Mouse (Mus musculus) lung, postnatal 25 days (tissue): ENCODE data around the gene Ssr1.

ENCODE experiments used
- DNase-seq: peaks from one replicate; pipeline ENCODE4 v3.0.0; 2022; ENCODE audit warnings: low spot score

The Ssr1 gene

GRCm38 (mm10) chr13:37980346-37980745, 13.7 kb downstream of the Ssr1 start:
- DNase-seq = no peak

- no peak for DNase-seq
Observed at GRCm38 (mm10) chr13:37979506-37979905, 14.5 kb downstream of the Ssr1 start.

DNA sequence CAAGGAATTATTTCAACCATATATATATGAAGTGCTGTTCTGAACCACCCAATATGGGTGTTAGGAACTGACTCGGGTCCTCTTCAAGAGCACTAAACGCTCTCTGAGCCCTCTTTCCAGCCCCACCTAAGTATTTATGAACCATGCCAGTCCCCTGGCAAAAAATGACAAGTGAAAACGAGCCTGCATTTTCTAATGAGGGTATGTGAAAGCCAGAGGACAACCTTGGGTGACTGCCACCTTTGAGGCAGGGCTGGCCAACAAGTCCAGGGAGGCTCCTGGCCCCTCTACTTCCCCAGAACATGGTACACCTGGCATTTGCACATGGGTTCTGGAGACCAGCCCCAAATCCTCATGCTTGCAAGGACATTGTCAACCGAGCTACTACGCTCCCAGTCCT, 19.3 kb downstream of the Ssr1 start:
- DNase-seq = no peak

- no peak for DNase-seq
Observed at GRCm38 (mm10) chr13:37974036-37974435, 20.0 kb downstream of the Ssr1 start.

DNA sequence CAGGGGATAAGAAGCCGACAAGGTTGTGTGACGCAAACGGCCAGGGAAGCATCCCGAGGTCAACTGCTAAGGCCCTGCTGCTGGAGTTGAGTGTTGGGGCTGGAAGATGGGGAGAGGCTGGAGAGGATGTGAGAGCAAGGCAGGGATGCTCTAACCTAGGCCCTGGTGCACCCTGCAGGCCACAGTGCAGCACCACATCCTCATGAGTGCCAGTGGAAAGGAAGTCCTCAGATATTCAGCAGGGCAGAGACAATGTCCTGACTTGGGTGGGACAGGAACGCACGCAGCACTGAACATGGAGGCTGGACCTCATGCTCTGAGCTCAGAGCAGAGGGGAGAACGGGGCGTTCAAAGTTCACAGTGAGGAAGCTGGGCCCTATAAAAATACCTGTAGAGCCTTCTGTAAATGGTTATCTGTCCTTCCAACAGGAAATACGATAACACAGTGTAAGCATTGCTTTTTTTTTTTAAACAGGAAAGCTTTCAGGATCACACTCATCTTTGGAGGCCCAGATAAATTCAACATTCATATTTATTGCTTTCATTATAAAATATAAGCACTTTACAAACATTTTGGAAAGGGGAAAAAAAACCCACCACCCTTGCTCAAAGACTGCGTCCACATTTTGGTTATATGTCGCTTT, 23.0 kb downstream of the Ssr1 start:
- DNase-seq = no peak

DNA sequence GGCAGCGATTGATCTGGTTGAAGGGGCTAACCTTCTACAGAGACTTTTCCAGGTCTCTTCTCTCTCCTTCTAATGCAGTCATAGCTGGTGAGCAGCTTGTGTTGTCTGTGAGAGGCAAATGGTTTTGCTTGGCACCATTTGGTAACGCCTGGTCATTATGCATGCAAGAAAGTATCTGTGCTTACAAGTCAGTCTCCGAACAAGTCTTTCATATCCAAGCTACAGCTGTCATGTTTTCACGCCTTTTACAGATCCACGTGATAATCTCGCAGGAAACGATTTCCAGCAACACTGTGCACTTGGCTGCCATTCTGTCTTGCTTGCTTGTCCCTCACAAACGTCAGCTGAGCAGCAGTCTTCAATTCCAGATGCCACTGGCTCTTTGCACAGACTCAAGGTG, 24.0 kb downstream of the Ssr1 start:
- DNase-seq = no peak

DNA sequence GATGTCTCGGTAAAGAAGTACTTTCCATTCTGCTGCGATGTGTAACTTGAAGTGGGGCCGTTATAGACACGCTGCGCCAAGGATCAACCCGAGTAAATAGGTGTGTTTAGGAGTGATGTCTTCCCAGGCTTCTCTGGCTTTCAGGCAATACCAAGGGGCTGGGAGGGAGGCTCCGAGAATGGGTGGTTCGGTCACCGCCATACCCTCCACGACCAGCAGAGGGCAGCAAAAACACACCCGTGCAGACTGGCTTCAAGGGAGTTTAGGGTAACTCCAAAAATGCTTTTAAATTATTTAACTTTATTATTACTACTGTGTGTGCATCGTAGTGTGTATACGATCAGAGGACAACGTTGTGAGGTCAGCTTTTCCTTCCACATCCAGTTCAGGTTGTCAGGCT, 24.7 kb downstream of the Ssr1 start:
- DNase-seq = peak; percentile 87

GRCm38 (mm10) chr13:37967565-37967964, 26.5 kb downstream of the Ssr1 start:
- DNase-seq = peak; percentile 27

DNA sequence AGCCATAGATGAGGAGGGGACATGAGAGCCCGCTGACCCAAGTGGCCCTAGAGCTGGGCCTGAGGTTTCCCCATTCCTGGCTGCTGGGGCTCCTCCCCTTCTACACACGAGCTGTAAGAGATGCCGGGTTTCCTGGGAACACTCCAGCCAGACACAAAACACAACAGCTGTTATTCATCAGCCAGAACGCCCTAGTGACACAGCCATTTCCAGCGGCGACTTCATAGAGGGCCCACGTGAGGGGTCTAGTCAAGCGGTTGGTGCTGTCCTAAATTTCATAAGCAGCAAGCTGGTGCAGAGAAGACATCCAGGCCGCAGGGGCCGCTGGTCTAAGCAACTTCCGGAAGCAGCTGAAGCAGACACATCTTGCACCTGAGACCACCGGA, 27.0 kb downstream of the Ssr1 start:
- DNase-seq = peak; percentile 66

- DNase-seq = no peak
Observed at GRCm38 (mm10) chr13:37966256-37967051, 27.6 kb downstream of the Ssr1 start.

- DNase-seq = no peak
Observed at GRCm38 (mm10) chr13:37965126-37965914, 28.7 kb downstream of the Ssr1 start.

GRCm38 (mm10) chr13:37964128-37965087, 29.6 kb downstream of the Ssr1 start:
- no peak for DNase-seq

- peak; percentile 82 for DNase-seq
Observed at GRCm38 (mm10) chr13:37963354-37964007, 30.5 kb downstream of the Ssr1 start.

DNA sequence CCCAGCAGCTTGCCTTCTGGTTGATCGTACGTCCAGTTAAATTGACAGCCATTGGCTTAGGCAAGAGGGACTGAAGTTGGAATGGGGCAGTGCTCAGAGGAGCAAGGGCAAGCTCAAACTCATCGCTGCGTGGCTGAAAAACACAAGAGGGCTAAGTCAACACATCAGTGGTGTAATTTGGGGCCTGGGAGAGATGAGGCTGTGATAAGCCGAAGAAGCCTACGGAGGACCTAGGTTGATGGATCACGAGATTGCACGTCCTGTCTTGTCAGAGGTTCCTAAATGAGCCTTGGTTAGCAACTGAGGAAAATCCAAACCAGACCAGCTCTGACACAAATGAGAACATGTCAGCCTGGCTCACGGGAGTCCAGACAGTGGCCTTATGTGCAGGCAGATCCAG, 31.5 kb downstream of the Ssr1 start:
- no peak for DNase-seq

GRCm38 (mm10) chr13:37959936-37960335, 34.1 kb downstream of the Ssr1 start:
- no peak for DNase-seq

- DNase-seq = no peak
Observed at GRCm38 (mm10) chr13:37959239-37959907, 34.6 kb downstream of the Ssr1 start.

DNA sequence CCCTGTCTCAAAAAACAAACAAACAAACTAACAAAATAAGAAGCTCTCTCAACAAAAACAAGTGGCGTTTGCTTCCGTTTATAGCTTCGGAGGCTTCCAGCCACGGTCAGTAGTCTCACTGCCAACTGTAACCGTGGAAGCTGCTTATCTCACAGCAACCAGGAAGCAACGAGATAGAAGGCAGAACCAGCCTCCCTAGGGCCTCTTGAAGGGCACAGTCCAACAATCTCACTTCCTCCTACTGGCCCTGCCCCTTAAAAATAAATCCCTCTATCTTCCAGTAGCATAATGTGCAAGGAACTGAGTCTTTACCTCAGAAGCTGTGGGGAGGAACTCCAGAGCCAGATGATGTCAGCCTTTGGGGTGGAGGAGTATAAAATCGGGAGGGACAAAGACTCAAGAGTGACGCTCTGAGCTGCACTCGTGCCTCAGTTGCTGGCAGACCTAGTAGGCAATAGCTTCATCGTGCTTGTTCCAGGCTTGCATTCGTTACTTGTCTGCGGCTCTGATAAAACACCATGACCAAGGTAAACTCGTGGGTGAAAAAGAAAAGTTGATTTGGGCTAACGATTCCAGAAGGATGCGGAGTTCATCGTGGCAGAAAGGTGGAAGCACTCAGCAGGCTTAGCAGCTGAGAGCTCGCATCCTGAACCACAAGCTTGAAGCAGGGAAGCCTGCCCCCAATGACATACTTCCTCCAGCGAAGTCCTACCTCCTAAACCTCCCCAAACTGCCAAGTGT, 35.3 kb downstream of the Ssr1 start:
- DNase-seq = peak; percentile 32

DNA sequence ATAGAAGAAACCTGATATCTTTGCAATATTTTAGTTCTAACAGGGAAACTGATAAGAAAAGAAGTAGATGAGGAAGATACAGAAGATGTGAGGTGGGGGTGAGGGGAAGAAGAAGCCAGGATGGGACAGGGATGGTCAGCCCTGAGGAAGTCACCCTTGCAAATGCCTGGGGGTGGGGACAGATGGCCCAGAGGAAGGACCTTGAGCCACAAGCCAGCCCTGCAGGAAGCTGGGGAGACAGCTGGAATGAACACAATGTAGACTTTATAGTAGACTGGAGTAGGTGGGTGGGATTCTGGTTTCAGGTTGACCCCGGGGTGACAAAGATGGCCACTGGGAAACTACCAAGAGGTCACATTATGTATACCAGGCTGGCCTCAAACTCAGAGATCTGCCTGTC, 39.7 kb downstream of the Ssr1 start:
- DNase-seq = no peak

DNA sequence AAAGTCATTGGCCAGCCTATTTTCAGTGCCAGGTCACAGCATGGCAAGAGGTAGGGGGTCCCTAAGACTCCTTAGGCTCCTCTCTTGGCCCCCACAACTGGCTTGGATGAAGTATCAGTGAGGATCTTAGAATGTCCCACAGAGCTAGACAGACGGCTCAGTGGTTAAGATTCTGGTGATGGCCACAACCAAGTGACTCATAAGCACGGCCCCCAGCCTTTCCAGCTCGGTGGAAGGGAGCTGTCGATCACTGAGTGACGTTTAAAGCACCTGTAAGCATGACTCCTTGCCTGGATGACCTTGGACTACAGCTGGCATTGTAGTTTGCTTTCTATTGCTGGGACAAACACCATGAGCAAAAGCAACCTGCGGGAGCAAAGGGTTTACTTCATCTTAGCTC, 41.0 kb downstream of the Ssr1 start:
- no peak for DNase-seq

DNA sequence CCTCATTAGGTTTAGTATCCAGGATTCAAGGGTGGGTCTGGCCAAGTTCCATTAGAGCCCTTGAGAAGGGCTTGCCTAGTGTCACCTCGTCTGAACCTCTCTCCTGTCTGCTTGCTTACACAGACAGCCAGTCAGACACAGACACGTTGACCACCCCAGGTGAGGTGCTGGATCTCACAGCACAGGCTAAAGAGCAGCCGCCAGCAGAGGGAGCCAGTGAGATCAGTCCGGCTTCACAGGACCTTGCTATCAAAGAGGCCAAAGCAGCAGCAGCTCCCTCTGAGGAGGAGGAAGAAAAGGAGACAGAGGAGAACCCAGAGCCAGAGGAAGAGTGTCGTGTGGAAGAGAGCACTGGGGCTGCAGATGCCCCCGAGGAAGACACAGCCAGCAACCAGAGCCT, 47.3 kb downstream of the Ssr1 start:
- DNase-seq = peak; percentile 81
